Mouse (Mus musculus) leukemia stem cell, adult 10-12 weeks (primary cell): ENCODE results near the gene Arl8b. TPM values are rescaled to one million over a fixed set of nuclear protein-coding genes. Genes with fewer than 3 reads are reported as not detected.

Experiments used
- polyA plus RNA-seq: library from polyadenylated mRNA; stranded (reverse); fragments of >175 nt; gene quantifications from 2 replicates; pipeline ENCODE4 v1.2.3, GENCODE M21; 2012; ENCODE audit warnings: low replicate concordance

Arl8b gene
- 7.1 and 11.3 TPM in 2 replicates for polyA plus RNA-seq

DNA sequence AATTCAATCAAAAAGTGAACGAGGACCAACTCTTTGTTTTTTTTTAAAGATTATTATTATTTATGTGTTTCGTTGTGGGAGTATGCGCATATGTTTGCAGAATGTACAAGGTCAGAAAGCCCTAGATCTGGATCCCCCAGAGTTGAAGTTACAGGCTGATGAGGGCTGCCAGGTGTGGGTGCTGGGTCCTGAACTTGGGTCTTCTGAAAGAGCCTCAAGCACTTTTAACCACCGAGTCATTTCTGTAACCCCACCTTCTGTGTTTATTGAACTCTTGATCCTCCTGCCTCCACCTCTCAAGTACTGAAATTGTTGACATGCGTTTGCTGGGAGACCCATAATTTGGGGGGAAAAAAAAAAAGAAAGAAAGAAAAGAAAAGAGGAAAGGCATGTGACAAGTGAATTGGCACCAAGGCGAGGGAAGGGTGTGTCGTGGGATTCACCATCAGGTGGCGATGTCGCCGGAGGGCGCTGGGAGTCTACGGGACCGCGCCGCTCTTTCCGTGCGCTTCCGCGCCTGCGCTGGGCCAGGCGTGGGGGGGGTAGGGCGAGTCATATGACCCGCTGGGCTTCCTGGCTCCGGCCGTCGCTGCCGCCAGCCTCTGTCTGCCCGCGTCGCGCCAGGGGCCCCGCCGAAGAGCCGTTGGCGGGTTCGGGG lies at the start of gene Arl8b:
Gene Arl8b, plus strand, starts transcription at position 574 of the 658 bp plus-strand sequence.

DNA sequence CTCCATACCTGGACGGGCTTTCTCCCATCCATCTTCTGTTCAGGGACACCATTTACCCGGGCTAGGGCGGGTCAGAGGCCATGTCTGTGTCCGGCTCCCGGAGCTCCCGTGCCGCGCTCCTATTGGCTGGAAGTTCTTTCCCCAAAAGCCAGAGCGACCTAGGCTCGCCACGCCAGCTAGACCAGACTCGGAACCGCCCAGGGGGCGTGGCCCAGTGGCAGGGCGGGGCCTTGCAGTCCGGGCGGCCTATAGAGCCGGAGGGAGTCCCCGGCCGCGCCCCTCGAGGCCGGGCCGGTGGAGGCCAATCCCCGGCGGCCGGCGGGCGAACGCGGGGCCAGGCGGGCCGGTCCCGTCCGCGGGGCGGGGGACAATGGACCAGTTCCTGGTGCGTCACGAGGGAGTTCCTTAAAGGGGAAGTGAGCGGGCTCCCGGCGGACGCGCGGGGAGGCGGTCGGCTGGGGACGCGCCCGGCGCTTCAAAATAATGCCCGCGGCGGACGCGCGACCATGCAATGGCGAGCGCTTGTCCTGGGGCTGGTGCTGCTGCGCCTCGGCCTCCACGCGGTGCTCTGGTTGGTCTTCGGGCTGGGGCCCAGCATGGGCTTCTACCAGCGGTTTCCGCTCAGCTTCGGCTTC lies 45.5 kb downstream of the Arl8b start, which contains the start of gene Edem1:
Gene Edem1, plus strand, starts transcription at position 408 of the 635 bp plus-strand sequence.

Other genes with a start within 250 kb of the Arl8b start
- gene Bhlhe40, start 122.5 kb upstream of the Arl8b start, polyA plus RNA-seq, result 8.2 and 12.5 TPM in 2 replicates
- 7.7 and 12.5 TPM in 2 replicates for gene Edem1, start 45.5 kb downstream of the Arl8b start, polyA plus RNA-seq